Mouse (Mus musculus): ENCODE results near the gene Cbx6. TPM values are rescaled to one million over a fixed set of nuclear protein-coding genes. Genes with fewer than 3 reads are reported as not detected.
"Not testable (repeated sequence)": the region's sequence is repeated elsewhere in the genome, so short reads cannot be mapped to it uniquely, and the experiment has no call there.

Gene Cbx6
- polyA plus RNA-seq, 1 experiment from 2014 or later: 22.4 TPM

- peaks cover 44% of the 10 kb centered on the region for H3K36me3 ChIP-seq (ENCODE audit: control insufficient read depth, insufficient read depth, low read length)
- no peak overlapping the region for H3K27ac ChIP-seq (ENCODE audit: low read depth, low read length)
- H3K4me1 ChIP-seq (ENCODE audit: control insufficient read depth, insufficient read depth, low read length): peaks cover 35% of the 10 kb centered on the region
- H3K9ac ChIP-seq (ENCODE audit: low read depth, low read length): no peak overlapping the region
- H3K27me3 ChIP-seq (ENCODE audit: control insufficient read depth, insufficient read depth, low read length): no peaks in the 10 kb centered on the region
- H3K9me3 ChIP-seq (ENCODE audit: control insufficient read depth, low read length): no peaks in the 10 kb centered on the region
- no peak for ATAC-seq (ENCODE audit: low FRiP score, low TSS enrichment)
- no peak overlapping the region for H3K4me3 ChIP-seq (ENCODE audit: low read length)
- WGBS: 84% methylated on average over 9 of the region's 9 CpGs
- no peak overlapping the region for H3K4me2 ChIP-seq (replicated peaks; ENCODE audit: low read depth, low read length)
Observed at GRCm38 (mm10) chr15:79826221-79826935, 8.1 kb downstream of the Cbx6 start.

- Histone ChIP-seq H3K9ac (ENCODE audit: low read depth, low read length) (no peak overlapping the region), H3K9me3 (ENCODE audit: control insufficient read depth, low read length) (no peaks in the 10 kb centered on the region), H3K4me2 (replicated peaks; ENCODE audit: low read depth, low read length) (no peak overlapping the region), H3K27ac (ENCODE audit: low read depth, low read length) (no peak overlapping the region), H3K36me3 (ENCODE audit: control insufficient read depth, insufficient read depth, low read length) (peaks cover 41% of the 10 kb centered on the region), H3K27me3 (ENCODE audit: control insufficient read depth, insufficient read depth, low read length) (no peaks in the 10 kb centered on the region), H3K4me1 (ENCODE audit: control insufficient read depth, insufficient read depth, low read length) (peaks cover 35% of the 10 kb centered on the region), H3K4me3 (ENCODE audit: low read length) (no peak overlapping the region)
- ATAC-seq (ENCODE audit: low FRiP score, low TSS enrichment): no peak
- WGBS: 63% methylated on average over 14 of the region's 14 CpGs
Observed at GRCm38 (mm10) chr15:79825146-79825825, 9.2 kb downstream of the Cbx6 start.

DNA sequence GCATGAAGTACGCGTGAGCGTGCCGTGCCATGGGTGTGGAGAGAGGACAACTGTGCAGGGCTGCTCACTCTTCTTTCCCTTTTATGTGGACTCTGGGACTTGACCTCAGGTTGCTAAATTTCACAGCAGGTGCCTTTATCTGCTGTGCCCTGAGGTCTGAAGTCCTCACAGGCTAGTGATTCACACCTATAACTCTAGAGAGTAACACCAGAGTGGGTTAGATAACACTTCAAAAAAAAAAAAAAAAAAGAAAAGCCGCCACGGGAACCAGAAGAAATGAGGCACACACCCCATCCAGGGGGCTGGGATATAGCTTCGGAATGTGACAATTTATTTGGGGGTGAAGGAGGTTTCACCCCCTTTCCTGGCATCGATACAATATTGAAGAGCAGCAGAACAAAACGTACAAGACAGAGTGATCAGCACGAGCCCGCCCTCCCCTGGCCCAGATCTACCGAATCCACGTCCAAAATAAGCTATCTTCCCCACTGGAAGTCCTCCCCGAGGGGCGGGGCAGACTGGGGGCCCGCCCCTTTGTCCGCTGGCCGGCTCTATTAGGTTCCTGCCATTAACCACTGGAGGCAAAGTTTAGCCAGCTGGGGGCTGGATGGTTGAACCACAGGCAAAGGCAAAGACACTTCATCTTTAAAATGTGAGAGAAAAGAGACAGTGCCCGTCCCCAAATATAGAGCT is 10.8 kb downstream of the Cbx6 start:
- H3K4me2 ChIP-seq (replicated peaks; ENCODE audit: low read depth, low read length): no peak overlapping the region
- H3K27me3 ChIP-seq (ENCODE audit: control insufficient read depth, insufficient read depth, low read length): no peaks in the 10 kb centered on the region
- H3K4me3 ChIP-seq (ENCODE audit: low read length): no peak overlapping the region
- peaks cover 21% of the 10 kb centered on the region for H3K4me1 ChIP-seq (ENCODE audit: control insufficient read depth, insufficient read depth, low read length)
- H3K9me3 ChIP-seq (ENCODE audit: control insufficient read depth, low read length): no peaks in the 10 kb centered on the region
- H3K27ac ChIP-seq (ENCODE audit: low read depth, low read length): no peak overlapping the region
- 68% methylated on average over 19 of the region's 19 CpGs for WGBS
- ATAC-seq (ENCODE audit: low FRiP score, low TSS enrichment): no peak
- peaks cover 37% of the 10 kb centered on the region for H3K36me3 ChIP-seq (ENCODE audit: control insufficient read depth, insufficient read depth, low read length)
- no peak overlapping the region for H3K9ac ChIP-seq (ENCODE audit: low read depth, low read length)

DNA sequence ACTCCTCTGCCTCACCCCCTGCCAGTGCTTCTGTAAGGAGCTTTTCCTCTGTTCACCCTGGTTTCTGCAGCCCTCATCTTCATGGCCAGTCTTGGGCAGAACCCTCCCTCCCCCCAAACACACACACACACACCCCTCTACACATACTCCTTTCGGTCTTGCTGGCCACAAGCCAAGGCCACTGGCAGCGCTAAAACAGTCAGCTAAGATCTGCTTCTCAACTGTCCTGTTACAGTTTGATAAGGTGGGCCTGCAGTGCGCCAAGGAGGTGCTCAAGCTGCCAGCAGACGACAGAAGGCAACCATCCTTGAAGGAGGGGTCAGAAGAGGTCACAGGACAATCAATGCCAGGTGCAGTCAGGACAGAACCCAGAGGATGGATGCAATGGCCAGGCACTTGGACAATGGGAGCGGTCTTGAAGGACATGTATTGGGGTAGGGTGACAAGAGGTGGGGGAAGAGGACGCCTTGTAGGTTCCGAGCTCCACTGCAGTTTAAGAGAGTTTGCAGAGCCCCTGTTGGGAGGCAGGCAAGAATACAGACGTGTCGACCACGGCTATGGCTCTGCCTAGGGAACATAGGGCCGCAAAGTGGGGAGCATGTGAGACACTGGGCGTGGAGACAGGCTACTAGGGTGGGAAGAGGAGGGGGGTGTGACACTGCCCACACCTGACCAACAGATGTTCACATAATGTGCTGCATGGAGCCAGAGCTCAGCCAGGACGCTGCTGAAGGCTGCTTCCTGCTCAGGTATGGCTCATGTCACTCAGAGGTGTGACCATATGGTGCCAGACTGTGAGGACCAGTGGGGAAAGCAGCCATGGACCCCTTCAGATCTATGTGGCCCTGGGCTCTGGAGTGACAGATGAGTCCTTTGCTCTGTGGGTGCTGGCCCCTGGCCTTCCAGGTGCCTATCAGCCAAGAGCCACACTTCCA is 12.0 kb downstream of the Cbx6 start:
- H3K36me3 ChIP-seq (ENCODE audit: control insufficient read depth, insufficient read depth, low read length): peaks cover 28% of the 10 kb centered on the region
- H3K4me2 ChIP-seq (replicated peaks; ENCODE audit: low read depth, low read length): no peak overlapping the region
- 57% methylated on average over 13 of the region's 13 CpGs for WGBS
- H3K4me1 ChIP-seq (ENCODE audit: control insufficient read depth, insufficient read depth, low read length): peaks cover 14% of the 10 kb centered on the region
- no peaks in the 10 kb centered on the region for H3K27me3 ChIP-seq (ENCODE audit: control insufficient read depth, insufficient read depth, low read length)
- no peaks in the 10 kb centered on the region for H3K9me3 ChIP-seq (ENCODE audit: control insufficient read depth, low read length)
- H3K4me3 ChIP-seq (ENCODE audit: low read length): no peak overlapping the region
- no peak overlapping the region for H3K27ac ChIP-seq (ENCODE audit: low read depth, low read length)
- no peak overlapping the region for H3K9ac ChIP-seq (ENCODE audit: low read depth, low read length)
- no peak for ATAC-seq (ENCODE audit: low FRiP score, low TSS enrichment)

- no peak overlapping the region for H3K4me3 ChIP-seq (ENCODE audit: low read length)
- ATAC-seq (ENCODE audit: low FRiP score, low TSS enrichment): no peak
- peaks cover 9% of the 10 kb centered on the region for H3K4me1 ChIP-seq (ENCODE audit: control insufficient read depth, insufficient read depth, low read length)
- no peaks in the 10 kb centered on the region for H3K27me3 ChIP-seq (ENCODE audit: control insufficient read depth, insufficient read depth, low read length)
- no peak overlapping the region for H3K4me2 ChIP-seq (replicated peaks; ENCODE audit: low read depth, low read length)
- WGBS: 91% methylated on average over 4 of the region's 4 CpGs
- peaks cover 7% of the 10 kb centered on the region for H3K36me3 ChIP-seq (ENCODE audit: control insufficient read depth, insufficient read depth, low read length)
- no peaks in the 10 kb centered on the region for H3K9me3 ChIP-seq (ENCODE audit: control insufficient read depth, low read length)
- H3K27ac ChIP-seq (ENCODE audit: low read depth, low read length): no peak overlapping the region
- H3K9ac ChIP-seq (ENCODE audit: low read depth, low read length): no peak overlapping the region
Observed at GRCm38 (mm10) chr15:79818325-79818724, 16.2 kb downstream of the Cbx6 start.

- no peaks in the 10 kb centered on the region for H3K4me1 ChIP-seq (ENCODE audit: control insufficient read depth, insufficient read depth, low read length)
- no peak overlapping the region for H3K27ac ChIP-seq (ENCODE audit: low read depth, low read length)
- 40% methylated on average over 8 of the region's 8 CpGs for WGBS
- no peak for ATAC-seq (ENCODE audit: low FRiP score, low TSS enrichment)
- no peak overlapping the region for H3K4me2 ChIP-seq (replicated peaks; ENCODE audit: low read depth, low read length)
- H3K9me3 ChIP-seq (ENCODE audit: control insufficient read depth, low read length): no peaks in the 10 kb centered on the region
- H3K36me3 ChIP-seq (ENCODE audit: control insufficient read depth, insufficient read depth, low read length): no peaks in the 10 kb centered on the region
- no peak overlapping the region for H3K9ac ChIP-seq (ENCODE audit: low read depth, low read length)
- no peak overlapping the region for H3K4me3 ChIP-seq (ENCODE audit: low read length)
- 0 out of 2 replicates have a peak, but pooled peaks cover 5% of the 10 kb centered on the region for H3K27me3 ChIP-seq (ENCODE audit: control insufficient read depth, insufficient read depth, low read length)
Observed at GRCm38 (mm10) chr15:79813666-79814258, 20.7 kb downstream of the Cbx6 start.

DNA sequence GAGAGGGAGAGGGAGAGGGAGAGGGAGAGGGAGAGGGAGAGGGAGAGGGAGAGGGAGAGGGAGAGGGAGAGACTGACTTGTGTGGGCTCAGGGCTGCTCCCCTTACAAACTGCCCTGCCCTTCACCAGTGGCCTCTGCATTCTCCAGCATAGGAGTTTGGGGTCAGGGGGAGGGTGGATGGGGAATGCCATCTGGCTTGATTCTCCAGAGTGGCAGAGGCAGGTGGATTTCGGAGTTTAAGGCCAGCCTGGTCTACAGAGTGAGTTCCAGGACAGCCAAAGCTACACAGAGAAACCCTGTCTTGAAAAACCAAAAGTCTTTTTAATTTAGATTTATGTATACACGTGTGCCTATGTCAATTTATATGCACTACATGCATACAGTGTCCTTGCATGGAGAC is 21.6 kb downstream of the Cbx6 start:
- ATAC-seq (ENCODE audit: low FRiP score, low TSS enrichment); H3K27ac ChIP-seq (ENCODE audit: low read depth, low read length); H3K27me3 ChIP-seq (ENCODE audit: control insufficient read depth, insufficient read depth, low read length); H3K4me1 ChIP-seq (ENCODE audit: control insufficient read depth, insufficient read depth, low read length); H3K4me3 ChIP-seq (ENCODE audit: low read length); H3K4me2 ChIP-seq (replicated peaks; ENCODE audit: low read depth, low read length); H3K36me3 ChIP-seq (ENCODE audit: control insufficient read depth, insufficient read depth, low read length); H3K9ac ChIP-seq (ENCODE audit: low read depth, low read length); H3K9me3 ChIP-seq (ENCODE audit: control insufficient read depth, low read length): not testable (repeated sequence)
- WGBS: 81% methylated on average over 2 of the region's 2 CpGs

GRCm38 (mm10) chr15:79810997-79811396 is 23.5 kb downstream of the Cbx6 start:
- Histone ChIP-seq H3K27ac (ENCODE audit: low read depth, low read length) (no peak overlapping the region), H3K9ac (ENCODE audit: low read depth, low read length) (no peak overlapping the region), H3K27me3 (ENCODE audit: control insufficient read depth, insufficient read depth, low read length) (peaks cover 22% of the 10 kb centered on the region), H3K4me3 (ENCODE audit: low read length) (no peak overlapping the region), H3K4me1 (ENCODE audit: control insufficient read depth, insufficient read depth, low read length) (no peaks in the 10 kb centered on the region), H3K9me3 (ENCODE audit: control insufficient read depth, low read length) (no peaks in the 10 kb centered on the region), H3K36me3 (ENCODE audit: control insufficient read depth, insufficient read depth, low read length) (no peaks in the 10 kb centered on the region), H3K4me2 (replicated peaks; ENCODE audit: low read depth, low read length) (no peak overlapping the region)
- 70% methylated on average over 4 of the region's 4 CpGs for WGBS
- ATAC-seq (ENCODE audit: low FRiP score, low TSS enrichment): no peak
